Mouse (Mus musculus): ENCODE measurements around the gene Atrnl1. TPM values are rescaled to one million over a fixed set of nuclear protein-coding genes. Genes with fewer than 3 reads are reported as not detected.

Gene Atrnl1
- polyA plus RNA-seq, 1 experiment from 2014 or later: 4.5 TPM

GRCm38 (mm10) chr19:57752189-57752588 lies 141.4 kb downstream of the Atrnl1 start:
- 90% methylated on average over 14 of the region's 14 CpGs for WGBS
- Histone ChIP-seq H3K9me3 (ENCODE audit: low read length) (no peaks in the 10 kb centered on the region), H3K4me3 (ENCODE audit: low read depth, low read length) (no peak overlapping the region), H3K27me3 (replicated peaks; ENCODE audit: insufficient read depth, low read length) (no peaks in the 10 kb centered on the region), H3K4me1 (ENCODE audit: insufficient read depth, low read depth, low read length) (no peaks in the 10 kb centered on the region), H3K36me3 (ENCODE audit: insufficient read depth, low read length) (peaks cover 5% of the 10 kb centered on the region; the same call in 1 of the 2 replicates), H3K9ac (replicated peaks; ENCODE audit: low read depth) (no peak overlapping the region), H3K27ac (ENCODE audit: low read length) (no peak overlapping the region), H3K4me2 (replicated peaks; ENCODE audit: low read depth, low read length) (no peak overlapping the region)
- no peak for TF ChIP-seq CTCF (IDR thresholded peaks at IDR 0.05)
- TF ChIP-seq EP300 (IDR thresholded peaks at IDR 0.05): no peak
- no peak for ATAC-seq
- no peak for DNase-seq (ENCODE audit: low spot score)

DNA sequence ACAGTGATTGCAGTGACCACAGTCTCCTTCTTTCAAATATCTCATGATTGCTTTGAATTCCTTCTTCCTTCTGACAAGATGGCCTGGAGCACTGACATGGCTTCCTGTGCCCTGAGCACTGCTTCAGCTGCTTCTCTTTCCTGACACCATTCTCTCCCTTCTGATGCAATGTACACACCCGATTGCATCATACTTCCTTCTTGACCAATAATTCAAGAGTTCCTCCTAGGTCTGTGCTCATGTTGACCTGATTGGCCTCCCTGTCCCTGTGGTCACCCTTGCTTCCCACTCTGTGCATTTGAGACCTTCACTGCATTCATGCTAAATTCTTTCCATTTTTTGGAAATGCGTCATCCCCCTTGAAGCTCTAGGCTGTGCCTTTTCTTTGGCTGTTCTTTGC lies 151.7 kb downstream of the Atrnl1 start:
- no peaks in the 10 kb centered on the region for H3K36me3 ChIP-seq (ENCODE audit: insufficient read depth, low read length)

GRCm38 (mm10) chr19:57764576-57765371 lies 153.9 kb downstream of the Atrnl1 start:
- Histone ChIP-seq H3K36me3 (ENCODE audit: insufficient read depth, low read length) (no peaks in the 10 kb centered on the region), H3K4me2 (replicated peaks; ENCODE audit: low read depth, low read length) (no peak overlapping the region), H3K27ac (ENCODE audit: low read length) (no peak overlapping the region), H3K4me1 (ENCODE audit: insufficient read depth, low read depth, low read length) (no peaks in the 10 kb centered on the region), H3K4me3 (ENCODE audit: low read depth, low read length) (no peak overlapping the region), H3K27me3 (replicated peaks; ENCODE audit: insufficient read depth, low read length) (no peaks in the 10 kb centered on the region), H3K9ac (replicated peaks; ENCODE audit: low read depth) (no peak overlapping the region), H3K9me3 (ENCODE audit: low read length) (no peaks in the 10 kb centered on the region)
- WGBS: 83% methylated on average over 16 of the region's 16 CpGs
- TF ChIP-seq CTCF (IDR thresholded peaks at IDR 0.05) (no peak), EP300 (IDR thresholded peaks at IDR 0.05) (no peak)
- DNase-seq (ENCODE audit: low spot score) (no peak), ATAC-seq (no peak)

More for the DNA sequence above, 151.7 kb downstream of the Atrnl1 start:
- DNase-seq (ENCODE audit: low spot score) (peak; percentile 85), ATAC-seq (peak; percentile 87)
- WGBS: 63% methylated on average over 2 of the region's 2 CpGs
- Histone ChIP-seq H3K4me2 (replicated peaks; ENCODE audit: low read depth, low read length) (no peak overlapping the region), H3K4me3 (ENCODE audit: low read depth, low read length) (no peak overlapping the region), H3K4me1 (ENCODE audit: insufficient read depth, low read depth, low read length) (no peaks in the 10 kb centered on the region), H3K27me3 (replicated peaks; ENCODE audit: insufficient read depth, low read length) (no peaks in the 10 kb centered on the region), H3K9me3 (ENCODE audit: low read length) (no peaks in the 10 kb centered on the region), H3K9ac (replicated peaks; ENCODE audit: low read depth) (no peak overlapping the region), H3K27ac (ENCODE audit: low read length) (no peak overlapping the region)
- TF ChIP-seq CTCF (IDR thresholded peaks at IDR 0.05): no peak
- TF ChIP-seq EP300 (IDR thresholded peaks at IDR 0.05): peak; percentile 44; the same call in 1 of the 2 replicates

DNA sequence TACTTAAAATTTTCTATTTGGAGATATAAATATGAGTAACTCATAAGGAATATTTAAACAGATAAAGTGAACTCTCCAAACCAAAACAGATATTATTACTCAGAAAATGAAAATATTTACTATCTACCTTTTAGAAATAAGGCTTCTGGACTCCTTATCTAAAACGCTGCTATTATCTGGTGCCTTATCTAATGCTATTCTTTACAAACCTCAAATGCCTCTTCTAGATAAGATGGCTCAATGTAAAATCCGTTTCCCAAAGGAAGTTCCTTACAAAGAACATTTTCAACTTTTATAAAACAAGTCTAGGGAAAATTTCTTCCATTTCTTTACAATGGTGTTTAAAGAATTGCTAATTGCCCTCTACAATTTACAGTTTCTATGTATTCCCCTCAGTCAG lies 156.2 kb downstream of the Atrnl1 start:
- no peaks in the 10 kb centered on the region for H3K9me3 ChIP-seq (ENCODE audit: low read length)
- TF ChIP-seq CTCF (IDR thresholded peaks at IDR 0.05): no peak
- TF ChIP-seq EP300 (IDR thresholded peaks at IDR 0.05): no peak
- H3K9ac ChIP-seq (replicated peaks; ENCODE audit: low read depth): no peak overlapping the region
- DNase-seq (ENCODE audit: low spot score) (no peak), ATAC-seq (no peak)
- no peak overlapping the region for H3K4me3 ChIP-seq (ENCODE audit: low read depth, low read length)
- H3K27me3 ChIP-seq (replicated peaks; ENCODE audit: insufficient read depth, low read length): no peaks in the 10 kb centered on the region
- H3K36me3 ChIP-seq (ENCODE audit: insufficient read depth, low read length): no peaks in the 10 kb centered on the region
- WGBS: 33% methylated on average over 2 of the region's 2 CpGs
- H3K27ac ChIP-seq (ENCODE audit: low read length): no peak overlapping the region
- no peaks in the 10 kb centered on the region for H3K4me1 ChIP-seq (ENCODE audit: insufficient read depth, low read depth, low read length)
- no peak overlapping the region for H3K4me2 ChIP-seq (replicated peaks; ENCODE audit: low read depth, low read length)

- Histone ChIP-seq H3K9ac (replicated peaks; ENCODE audit: low read depth) (no peak overlapping the region), H3K36me3 (ENCODE audit: insufficient read depth, low read length) (no peaks in the 10 kb centered on the region), H3K4me1 (ENCODE audit: insufficient read depth, low read depth, low read length) (no peaks in the 10 kb centered on the region), H3K27ac (ENCODE audit: low read length) (no peak overlapping the region), H3K27me3 (replicated peaks; ENCODE audit: insufficient read depth, low read length) (no peaks in the 10 kb centered on the region), H3K4me3 (ENCODE audit: low read depth, low read length) (no peak overlapping the region), H3K9me3 (ENCODE audit: low read length) (no peaks in the 10 kb centered on the region), H3K4me2 (replicated peaks; ENCODE audit: low read depth, low read length) (no peak overlapping the region)
- TF ChIP-seq CTCF (IDR thresholded peaks at IDR 0.05): no peak
- no peak for TF ChIP-seq EP300 (IDR thresholded peaks at IDR 0.05)
- no peak for ATAC-seq
- WGBS: 89% methylated on average over 11 of the region's 11 CpGs
- DNase-seq (ENCODE audit: low spot score): no peak
Measured at GRCm38 (mm10) chr19:57768661-57769060, 157.8 kb downstream of the Atrnl1 start.

GRCm38 (mm10) chr19:57782366-57783089 lies 171.7 kb downstream of the Atrnl1 start:
- DNase-seq (ENCODE audit: low spot score) (no peak), ATAC-seq (no peak)
- H3K4me2 ChIP-seq (replicated peaks; ENCODE audit: low read depth, low read length): no peak overlapping the region
- no peak for TF ChIP-seq EP300 (IDR thresholded peaks at IDR 0.05)
- TF ChIP-seq CTCF (IDR thresholded peaks at IDR 0.05): no peak
- H3K36me3 ChIP-seq (ENCODE audit: insufficient read depth, low read length): no peaks in the 10 kb centered on the region; the same call in 1 of the 2 replicates
- 76% methylated on average over 3 of the region's 3 CpGs for WGBS
- H3K4me3 ChIP-seq (ENCODE audit: low read depth, low read length): no peak overlapping the region
- no peaks in the 10 kb centered on the region for H3K4me1 ChIP-seq (ENCODE audit: insufficient read depth, low read depth, low read length)
- no peaks in the 10 kb centered on the region for H3K27me3 ChIP-seq (replicated peaks; ENCODE audit: insufficient read depth, low read length)
- H3K9me3 ChIP-seq (ENCODE audit: low read length): no peaks in the 10 kb centered on the region
- H3K27ac ChIP-seq (ENCODE audit: low read length): no peak overlapping the region
- no peak overlapping the region for H3K9ac ChIP-seq (replicated peaks; ENCODE audit: low read depth)
